Mouse (Mus musculus) heart, postnatal 10 days (tissue): ENCODE results near the gene Setd1b. TPM values are rescaled to one million over a fixed set of nuclear protein-coding genes. Genes with fewer than 3 reads are reported as not detected.

Source experiments
- DNase-seq, 2 experiments: peaks; one replicate each; pipeline ENCODE4 v3.0.0; 2021
- intact Hi-C: fragments of 180-260 bp; cut with DNase I; formaldehyde crosslinking; loops from one replicate; pipeline ENCODE4 v1.15.1; 2025
- total RNA-seq, 2 experiments: library from RNA; stranded (reverse); gene quantifications; 2 replicates each; pipeline ENCODE4 v1.2.3; 2021

Gene Setd1b
- total RNA-seq, 2 experiments from 2014 or later, result 19.6 to 22.1 TPM

- intact Hi-C loops, result no loop called here
- no peak for DNase-seq
Measured at GRCm38 (mm10) chr5:123152901-123153300, 10.9 kb downstream of the Setd1b start.

GRCm38 (mm10) chr5:123155425-123155824 is 13.4 kb downstream of the Setd1b start:
- peak; percentile 83 to 87 for DNase-seq
- intact Hi-C loops, result loop anchor here (1.0 kb wide), 1 partner anchor 22 kb away; no protein-coding TSS in a partner anchor

GRCm38 (mm10) chr5:123156763-123157162 is 14.8 kb downstream of the Setd1b start:
- intact Hi-C loops, result loop anchor here (2.0 kb wide), 1 partner anchor 40 kb away; no protein-coding TSS in a partner anchor
- DNase-seq, result no peak

- intact Hi-C loops, result loop anchor here (2.0 kb wide), 1 partner anchor 41 kb away; no protein-coding TSS in a partner anchor
- no peak for DNase-seq
Measured at GRCm38 (mm10) chr5:123157972-123158371, 16.0 kb downstream of the Setd1b start.

GRCm38 (mm10) chr5:123159446-123159845 is 17.5 kb downstream of the Setd1b start:
- intact Hi-C loops, result no loop called here
- no peak for DNase-seq

- DNase-seq, result no peak
- intact Hi-C loops, result no loop called here
Measured at GRCm38 (mm10) chr5:123159866-123160265, 17.9 kb downstream of the Setd1b start.

GRCm38 (mm10) chr5:123160341-123160740 is 18.3 kb downstream of the Setd1b start:
- no peak for DNase-seq

GRCm38 (mm10) chr5:123162942-123163341 is 20.9 kb downstream of the Setd1b start:
- no peak for DNase-seq
- intact Hi-C loops, result no loop called here

More at GRCm38 (mm10) chr5:123160341-123160740, 18.3 kb downstream of the Setd1b start:
- intact Hi-C loops, result no loop called here

- intact Hi-C loops, result no loop called here
Measured at GRCm38 (mm10) chr5:123166437-123166836, 24.4 kb downstream of the Setd1b start.

GRCm38 (mm10) chr5:123167591-123167990 is 25.6 kb downstream of the Setd1b start:
- intact Hi-C loops, result no loop called here

More at GRCm38 (mm10) chr5:123166437-123166836, 24.4 kb downstream of the Setd1b start:
- no peak for DNase-seq

GRCm38 (mm10) chr5:123169284-123169683 is 27.3 kb downstream of the Setd1b start, which contains the start of gene Psmd9:
Gene Psmd9, plus strand, starts transcription at chr5:123169413.
- intact Hi-C loops, result no loop called here
- DNase-seq, result no peak

More at GRCm38 (mm10) chr5:123167591-123167990, 25.6 kb downstream of the Setd1b start:
- no peak for DNase-seq

GRCm38 (mm10) chr5:123170365-123170764 is 28.4 kb downstream of the Setd1b start:
- DNase-seq, result no peak
- intact Hi-C loops, result loop anchor here (5.0 kb wide), 1 partner anchor 203 kb away; no protein-coding TSS in a partner anchor

- peak; percentile 86 to 89 for DNase-seq
- intact Hi-C loops, result loop anchor here (1.0 to 5.0 kb wide), 4 partner anchors 38 to 204 kb away; no protein-coding TSS in a partner anchor
Measured at GRCm38 (mm10) chr5:123171646-123172350, 29.8 kb downstream of the Setd1b start.

GRCm38 (mm10) chr5:123178792-123179191 is 36.8 kb downstream of the Setd1b start:
- intact Hi-C loops, result no loop called here
- no peak for DNase-seq

- intact Hi-C loops, result no loop called here
- DNase-seq, result no peak
Measured at GRCm38 (mm10) chr5:123180390-123180789, 38.4 kb downstream of the Setd1b start.

GRCm38 (mm10) chr5:123181536-123181935 is 39.5 kb downstream of the Setd1b start:
- DNase-seq, result no peak
- intact Hi-C loops, result no loop called here

- no peak for DNase-seq
- intact Hi-C loops, result no loop called here
Measured at GRCm38 (mm10) chr5:123182651-123183050, 40.7 kb downstream of the Setd1b start, which contains the start of gene Hpd. Gene Hpd, minus strand, starts transcription at chr5:123182727.

GRCm38 (mm10) chr5:123185966-123186365 is 44.0 kb downstream of the Setd1b start:
- intact Hi-C loops, result no loop called here
- peak; percentile 28 to 41 for DNase-seq

- intact Hi-C loops, result no loop called here
- no peak for DNase-seq
Measured at GRCm38 (mm10) chr5:123187306-123187705, 45.3 kb downstream of the Setd1b start.

- intact Hi-C loops, result no loop called here
- no peak for DNase-seq
Measured at GRCm38 (mm10) chr5:123190912-123191311, 48.9 kb downstream of the Setd1b start.

- intact Hi-C loops, result no loop called here
- DNase-seq, result no peak
Measured at GRCm38 (mm10) chr5:123191427-123191826, 49.4 kb downstream of the Setd1b start.

- intact Hi-C loops, result no loop called here
- no peak for DNase-seq
Measured at GRCm38 (mm10) chr5:123192606-123193150, 50.7 kb downstream of the Setd1b start.
